Mouse (Mus musculus) erythroid progenitor cell, adult 5-6 weeks (primary cell): Measurements from ENCODE around the gene Birc3. TPM values are rescaled to one million over a fixed set of nuclear protein-coding genes. Genes with fewer than 3 reads are reported as not detected.
A peak's percentile ranks its signal among the peaks of the same experiment; 100 is the strongest.

Experiments
- ATAC-seq: replicated peaks from 2 replicates; pipeline ENCODE4 v1.8.0; 2016; ENCODE audit warnings: moderate number of reproducible peaks, mild to moderate bottlenecking, moderate TSS enrichment, inconsistent platforms; ENCODE audit not compliant: poor library complexity, low FRiP score, severe bottlenecking
- total RNA-seq, 2 experiments: library from RNA; stranded (forward) in 1 of 2; stranded (reverse) in 1 of 2; fragments of 150-400 nt in 1 of 2; fragments of 186-747, 209-891 nt in 1 of 2; gene quantifications; 2 replicates each; pipeline versions ENCODE4 v1.2.3 to v1.2.4; 2015 to 2017; ENCODE audit warnings: low replicate concordance in 2 of 2

Gene Birc3
- total RNA-seq, 2 experiments from 2014 or later: 6.7 to 12.0 TPM

GRCm38 (mm10) chr9:7829531-7830528, 43.2 kb downstream of the Birc3 start:
- ATAC-seq: peak; percentile 80

DNA sequence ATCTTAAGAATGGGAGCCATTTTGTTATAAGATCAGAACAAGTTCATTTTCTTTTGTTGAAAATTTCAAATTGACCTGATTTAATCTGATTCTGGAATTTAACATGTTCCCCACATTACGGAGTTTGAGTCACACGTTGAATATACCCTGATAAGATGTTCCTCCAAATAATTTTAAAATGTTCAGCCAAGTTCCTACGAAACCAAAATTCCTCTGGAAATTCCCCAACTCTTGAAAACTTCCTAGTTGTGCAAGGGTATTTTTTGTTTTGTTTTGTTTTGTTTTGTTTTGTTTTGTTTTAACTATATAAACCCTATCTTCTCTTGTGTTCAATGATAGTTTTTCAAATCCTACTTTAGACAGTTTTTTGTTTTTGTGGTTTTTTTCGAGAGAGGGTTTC, 44.3 kb downstream of the Birc3 start:
- ATAC-seq: no peak

- ATAC-seq: no peak
Measured at GRCm38 (mm10) chr9:7824916-7825315, 48.1 kb downstream of the Birc3 start.

GRCm38 (mm10) chr9:7822758-7823157, 50.2 kb downstream of the Birc3 start:
- no peak for ATAC-seq

DNA sequence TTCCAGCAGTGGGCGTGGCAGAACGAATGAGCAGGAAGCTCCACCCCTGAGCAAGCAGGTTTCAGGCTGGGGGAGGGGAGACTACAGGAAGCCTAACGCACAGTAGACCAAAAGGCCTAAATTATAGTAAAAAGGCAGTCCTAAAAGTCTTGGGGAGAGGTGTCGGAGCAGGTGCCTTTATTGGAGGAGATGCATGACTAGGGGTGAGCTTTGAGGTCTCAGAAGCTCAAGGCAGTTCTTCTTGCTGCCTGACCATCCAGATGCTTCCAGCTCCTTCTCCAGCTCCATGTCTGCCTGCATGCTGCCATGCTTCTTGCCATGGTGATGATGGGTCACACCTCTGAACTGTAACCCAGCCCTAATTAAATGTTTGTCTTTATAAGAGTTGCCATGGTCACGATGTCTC, 67.9 kb downstream of the Birc3 start:
- no peak for ATAC-seq

Other genes with a start within 250 kb of the Birc3 start
- gene Mmp20, start 245.0 kb downstream of the Birc3 start, total RNA-seq (2015; ENCODE audit: low replicate concordance): not detected in 2 replicates
- not detected in 2 replicates for gene Mmp20, start 245.0 kb downstream of the Birc3 start, total RNA-seq (2017; ENCODE audit: low replicate concordance)
- gene Mmp7, start 181.1 kb downstream of the Birc3 start, total RNA-seq (2015; ENCODE audit: low replicate concordance): not detected in 2 replicates
- gene Mmp7, start 181.1 kb downstream of the Birc3 start, total RNA-seq (2017; ENCODE audit: low replicate concordance): not detected in 2 replicates
- 57.3 and 114 TPM in 2 replicates for gene Tmem123, start 109.1 kb downstream of the Birc3 start, total RNA-seq (2015; ENCODE audit: low replicate concordance)
- 46.1 and 53.9 TPM in 2 replicates for gene Tmem123, start 109.1 kb downstream of the Birc3 start, total RNA-seq (2017; ENCODE audit: low replicate concordance)
- 56.6 and 59.9 TPM in 2 replicates for gene Birc2, start 36.1 kb downstream of the Birc3 start, total RNA-seq (2015; ENCODE audit: low replicate concordance)
- 45.6 and 63.0 TPM in 2 replicates for gene Birc2, start 36.1 kb downstream of the Birc3 start, total RNA-seq (2017; ENCODE audit: low replicate concordance)
- gene Yap1, start 131.4 kb upstream of the Birc3 start, total RNA-seq (2015; ENCODE audit: low replicate concordance): 2.5 TPM in 1 of 2 replicates, not detected in the other
- gene Yap1, start 131.4 kb upstream of the Birc3 start, total RNA-seq (2017; ENCODE audit: low replicate concordance): not detected in 2 replicates
- gene Cfap300, start 169.6 kb upstream of the Birc3 start, total RNA-seq (2015; ENCODE audit: low replicate concordance): not detected in 2 replicates
- not detected in 2 replicates for gene Cfap300, start 169.6 kb upstream of the Birc3 start, total RNA-seq (2017; ENCODE audit: low replicate concordance)